Mouse (Mus musculus): Measurements from ENCODE around the gene Ocln. TPM values are rescaled to one million over a fixed set of nuclear protein-coding genes. Genes with fewer than 3 reads are reported as not detected.

The Ocln gene
- polyA plus RNA-seq (2012; rRNA removed; ENCODE audit: low replicate concordance): 1.8 and 3.8 TPM in 2 replicates

DNA sequence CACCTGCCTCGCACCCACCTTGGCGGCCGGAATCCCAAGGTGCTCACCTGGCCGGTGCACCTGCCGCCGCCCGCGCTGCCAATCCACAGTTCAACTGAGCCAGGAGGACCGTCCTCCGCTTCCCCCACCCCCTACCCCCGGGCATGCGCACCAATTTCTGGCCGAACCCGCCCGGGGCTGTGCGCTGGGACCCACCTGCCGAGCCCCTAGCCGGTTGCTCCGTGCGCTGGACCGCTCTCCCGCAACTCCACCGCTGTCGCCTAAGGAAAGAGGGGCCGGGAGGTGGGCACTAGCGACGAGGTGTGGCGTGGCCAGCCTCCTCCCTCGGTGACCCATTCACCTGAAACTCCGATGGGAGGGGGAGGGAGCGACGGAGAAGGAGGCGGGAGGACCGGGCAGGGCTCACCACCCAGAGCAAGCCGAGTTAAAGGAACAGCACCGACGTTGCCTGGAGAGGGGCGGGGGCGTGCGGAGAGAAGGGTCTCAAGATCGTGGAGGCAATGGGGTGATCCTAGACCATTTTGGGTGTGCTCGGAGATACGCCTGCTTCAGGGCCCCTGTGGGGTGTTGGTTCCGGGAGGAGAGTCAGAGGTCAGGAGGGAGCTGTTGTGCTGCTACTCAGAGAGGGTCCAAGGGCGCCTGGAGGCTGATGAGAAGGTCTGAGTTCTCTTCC, at the start of gene Ocln:
Gene Ocln, minus strand, starts transcription at position 350 of the 673 bp plus-strand sequence.

DNA sequence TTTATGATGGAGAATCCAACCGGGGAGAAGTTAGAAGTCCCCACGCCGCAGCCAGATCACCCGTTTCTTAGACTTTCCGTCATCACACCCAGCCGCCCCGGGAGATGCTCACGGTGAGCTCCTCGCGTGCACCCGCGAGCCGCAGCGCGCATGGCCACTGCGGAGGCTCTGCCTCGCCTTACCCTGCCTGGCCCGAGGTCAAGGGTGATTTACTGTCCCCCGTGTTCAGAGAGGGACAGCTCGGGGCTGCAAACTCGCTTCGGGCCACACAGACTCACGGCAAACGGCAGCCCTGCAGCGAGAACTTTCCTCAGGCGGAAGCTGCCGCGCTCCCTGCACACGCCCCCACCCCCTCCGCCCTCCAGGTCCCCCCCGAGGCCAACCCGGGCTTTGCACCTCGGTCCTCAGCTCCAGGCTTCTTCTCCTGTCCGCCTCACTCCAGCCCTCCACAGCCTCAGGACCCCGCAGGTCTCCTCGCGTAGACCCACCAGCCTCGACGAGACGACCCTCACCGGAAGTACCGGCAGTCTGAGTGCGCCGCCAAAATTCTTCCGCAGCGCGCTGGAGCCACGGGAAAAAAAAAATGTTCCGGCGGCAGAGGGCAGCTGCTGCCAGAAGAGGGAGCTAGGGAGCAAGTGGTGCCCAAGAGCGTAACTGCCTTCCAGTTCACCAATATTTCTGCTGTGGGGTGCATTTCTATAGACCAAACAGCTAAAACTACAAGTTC, 60.3 kb downstream of the Ocln start, which contains the start of gene Gtf2h2:
Gene Gtf2h2, minus strand, starts transcription at position 519 of the 727 bp plus-strand sequence.

GRCm38 (mm10) chr13:100452415-100453127, 99.9 kb downstream of the Ocln start, which contains the start of gene Naip1:
Gene Naip1, minus strand, starts transcription at chr13:100452869.

Other genes starting within 250 kb of the Ocln start
- gene Naip6, start 235.0 kb downstream of the Ocln start, polyA plus RNA-seq (2012; rRNA removed; ENCODE audit: low replicate concordance): 1.8 and 4.7 TPM in 2 replicates
- gene Naip1, start 99.8 kb downstream of the Ocln start, polyA plus RNA-seq (2012; rRNA removed; ENCODE audit: low replicate concordance): 0.18 and 0.26 TPM in 2 replicates
- gene Gtf2h2, start 60.1 kb downstream of the Ocln start, polyA plus RNA-seq (2012; rRNA removed; ENCODE audit: low replicate concordance): 15.6 and 28.4 TPM in 2 replicates
- gene Marveld2, start 64.3 kb upstream of the Ocln start, polyA plus RNA-seq (2012; rRNA removed; ENCODE audit: low replicate concordance): 4.9 and 6.5 TPM in 2 replicates
- gene Ak6, start 98.3 kb upstream of the Ocln start, polyA plus RNA-seq (2012; rRNA removed; ENCODE audit: low replicate concordance): 14.6 and 53.5 TPM in 2 replicates
- gene Rad17, start 98.3 kb upstream of the Ocln start, polyA plus RNA-seq (2012; rRNA removed; ENCODE audit: low replicate concordance): 2.7 and 5.1 TPM in 2 replicates
- gene Taf9, start 98.9 kb upstream of the Ocln start, polyA plus RNA-seq (2012; rRNA removed; ENCODE audit: low replicate concordance): 2.1 and 2.3 TPM in 2 replicates
- gene Ccdc125, start 117.0 kb upstream of the Ocln start, polyA plus RNA-seq (2012; rRNA removed; ENCODE audit: low replicate concordance): 1.8 and 2.7 TPM in 2 replicates
- gene Cdk7, start 178.2 kb upstream of the Ocln start, polyA plus RNA-seq (2012; rRNA removed; ENCODE audit: low replicate concordance): 11.3 and 16.0 TPM in 2 replicates
- gene Mrps36, start 191.9 kb upstream of the Ocln start, polyA plus RNA-seq (2012; rRNA removed; ENCODE audit: low replicate concordance): 28.3 and 52.0 TPM in 2 replicates
- gene Cenph, start 223.2 kb upstream of the Ocln start, polyA plus RNA-seq (2012; rRNA removed; ENCODE audit: low replicate concordance): 0.24 and 0.45 TPM in 2 replicates
- 1.9 and 3.3 TPM in 2 replicates for gene Ccnb1, start 233.9 kb upstream of the Ocln start, polyA plus RNA-seq (2012; rRNA removed; ENCODE audit: low replicate concordance)

All from mammary gland, adult 2 months (tissue).